Mouse (Mus musculus): ENCODE results near the gene Olfr270. TPM values are rescaled to one million over a fixed set of nuclear protein-coding genes. Genes with fewer than 3 reads are reported as not detected.

Olfr270 gene
- total RNA-seq (2021) = not detected
- long read RNA-seq = 0 reads

DNA sequence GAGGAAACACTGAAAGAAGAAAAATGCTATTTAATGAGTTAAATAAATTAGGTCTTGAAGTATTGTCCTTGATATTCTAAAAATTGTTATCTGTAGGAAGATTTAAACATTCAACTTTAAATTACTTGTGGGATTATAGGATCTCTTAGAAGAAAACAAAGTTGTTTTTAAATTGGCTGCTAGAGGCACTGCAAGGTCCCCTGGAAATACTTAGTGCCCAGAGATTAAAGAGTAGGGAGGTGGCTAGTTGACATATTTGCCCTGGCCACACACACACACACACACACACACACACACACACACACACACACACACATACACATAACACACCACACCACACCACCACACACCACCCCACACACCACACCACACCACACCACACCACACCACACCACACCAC is at the start of gene Olfr270:
Olfr270 (plus strand) TSS at position 301 of the 400 bp plus-strand sequence.
- no peak for DNase-seq (ENCODE audit: low spot score in 2 of 2)

- no peak for DNase-seq (ENCODE audit: low spot score in 2 of 2)
Observed at GRCm38 (mm10) chr4:52916659-52917310, 47.6 kb upstream of the Olfr270 start.

- no peak for DNase-seq (ENCODE audit: low spot score in 2 of 2)
Observed at GRCm38 (mm10) chr4:52917311-52917688, 47.0 kb upstream of the Olfr270 start.

GRCm38 (mm10) chr4:52919078-52919477 is 45.3 kb upstream of the Olfr270 start, which contains the start of gene Olfr272:
Olfr272 (minus strand) TSS chr4:52919178.
- no peak for DNase-seq (ENCODE audit: low spot score in 2 of 2)

DNA sequence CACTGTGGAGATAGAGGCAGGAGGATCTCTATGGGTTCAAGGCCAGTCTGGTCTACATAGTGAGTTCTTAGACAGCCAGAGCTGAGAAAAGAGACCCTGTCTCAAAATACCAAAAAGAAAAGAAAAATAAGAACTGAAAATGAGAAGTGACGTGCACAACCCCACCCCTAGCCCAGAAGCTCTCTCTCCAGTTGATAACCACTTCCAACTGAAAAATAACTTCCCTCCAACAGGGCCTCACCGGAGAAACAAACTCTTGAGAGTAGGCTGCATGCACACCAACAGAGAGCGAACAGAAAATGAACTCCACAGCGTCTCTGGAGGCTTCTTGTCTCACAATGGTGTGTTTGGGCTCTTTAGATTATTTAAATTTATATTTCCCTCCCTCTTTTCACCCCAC is 33.9 kb upstream of the Olfr270 start:
- DNase-seq (ENCODE audit: low spot score in 2 of 2) = no peak

DNA sequence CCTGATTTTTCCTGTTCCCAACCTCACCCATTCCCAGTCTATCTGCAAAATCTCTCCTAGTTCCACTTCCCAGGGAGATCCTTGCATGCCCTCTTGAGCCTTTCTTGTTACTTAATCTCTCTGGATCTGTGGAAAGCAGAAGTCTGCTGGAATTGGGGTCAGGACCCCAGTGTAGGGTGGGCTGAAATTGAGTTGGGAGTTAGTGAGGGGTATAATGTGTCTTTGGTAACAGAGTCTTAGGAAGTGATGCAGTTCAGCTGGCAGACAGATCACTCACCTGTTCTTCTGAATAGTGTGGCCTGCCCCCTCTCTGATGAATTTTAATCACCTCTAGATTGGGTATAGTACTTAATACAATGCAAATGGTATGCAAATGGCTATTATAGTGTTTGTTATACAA is 17.7 kb upstream of the Olfr270 start:
- no peak for DNase-seq (ENCODE audit: low spot score in 2 of 2)

- no peak for DNase-seq (ENCODE audit: low spot score in 2 of 2)
Observed at GRCm38 (mm10) chr4:52949005-52949404, 15.3 kb upstream of the Olfr270 start.

- DNase-seq (ENCODE audit: low spot score in 2 of 2) = peak; percentile 57 to 78
Observed at GRCm38 (mm10) chr4:52958693-52959092, 5.7 kb upstream of the Olfr270 start.

DNA sequence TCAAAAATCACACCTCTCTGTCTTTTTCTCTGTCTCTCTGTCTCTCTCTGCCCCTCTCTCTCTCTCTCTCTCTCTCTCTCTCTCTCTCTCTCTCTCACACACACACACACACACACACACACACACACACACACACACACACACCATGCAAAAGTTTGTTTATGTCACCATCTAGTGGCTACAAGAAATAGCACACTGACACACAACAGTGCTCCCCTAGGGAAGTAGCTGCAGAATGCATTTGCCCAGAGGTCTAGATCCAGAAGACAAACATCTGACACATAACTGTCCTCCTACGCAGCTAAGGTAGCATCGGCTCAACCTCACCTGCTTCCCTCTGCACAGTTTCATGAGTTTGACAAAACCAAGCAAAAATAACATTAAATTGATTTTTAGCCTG is 20.9 kb downstream of the Olfr270 start:
- DNase-seq (ENCODE audit: low spot score in 2 of 2) = peak in 1 of 2 experiments; percentile 32

DNA sequence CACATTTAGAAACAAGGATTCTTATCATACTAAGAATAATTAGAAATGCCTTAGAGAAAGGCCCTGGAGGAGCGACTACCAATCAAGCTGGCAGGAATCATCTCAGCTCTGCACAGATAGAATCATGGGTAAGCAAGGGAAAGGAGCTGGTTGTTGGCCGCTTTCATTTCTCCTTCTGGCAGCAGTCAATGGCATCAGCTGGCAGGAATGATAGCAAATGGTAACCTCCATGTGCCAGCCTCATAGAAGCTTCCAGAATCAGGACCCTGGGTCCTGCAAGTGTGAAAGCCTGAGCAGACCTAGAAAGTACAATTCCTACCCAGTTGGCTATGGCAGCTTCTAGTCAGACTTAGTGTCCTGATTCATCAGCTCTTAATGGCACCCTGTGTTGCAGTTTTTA is 21.9 kb downstream of the Olfr270 start:
- DNase-seq (ENCODE audit: low spot score in 2 of 2) = no peak

- no peak for DNase-seq (ENCODE audit: low spot score in 2 of 2)
Observed at GRCm38 (mm10) chr4:52989248-52989647, 24.9 kb downstream of the Olfr270 start, which contains the start of gene Nipsnap3a. Nipsnap3a (plus strand) TSS chr4:52989272.

DNA sequence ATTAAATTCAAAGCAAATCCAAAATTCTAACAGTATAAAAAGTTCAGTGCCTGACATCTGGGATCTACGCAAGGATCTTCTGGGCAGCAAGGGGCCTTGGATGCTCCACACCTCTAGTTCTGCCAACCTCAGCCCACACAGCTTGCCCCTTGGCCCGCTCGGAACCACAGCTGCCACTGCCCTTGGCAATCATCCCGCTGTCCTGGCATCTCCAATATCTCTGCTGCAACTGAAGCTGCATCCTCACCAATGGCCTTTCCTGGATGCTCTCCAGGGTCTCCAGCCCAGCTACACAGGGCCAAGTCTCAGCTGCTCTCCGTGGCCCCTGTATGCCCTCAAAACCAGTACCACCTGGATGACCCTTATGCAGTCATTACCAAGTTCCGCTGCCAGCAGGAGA is 35.1 kb downstream of the Olfr270 start:
- DNase-seq (ENCODE audit: low spot score in 2 of 2) = no peak

DNA sequence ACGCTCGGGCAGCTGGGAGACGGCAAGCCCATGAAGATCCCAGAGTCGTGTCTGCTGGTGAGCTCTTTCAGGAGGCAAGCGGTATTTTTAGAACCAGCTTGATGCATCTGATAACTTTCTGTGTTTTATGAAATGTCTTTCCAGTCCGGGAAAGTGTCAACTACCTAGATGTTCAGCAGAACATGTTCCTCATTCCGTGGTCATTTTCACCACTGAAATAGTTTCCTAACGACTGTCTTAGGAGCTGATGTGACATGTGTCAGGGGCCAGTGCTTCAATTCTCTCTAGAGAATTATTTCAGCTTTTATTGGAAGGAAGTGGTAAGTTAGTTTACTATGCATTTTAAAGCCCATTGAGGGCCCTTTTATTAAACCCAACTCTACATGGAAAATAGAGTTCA is 35.8 kb downstream of the Olfr270 start:
- DNase-seq (ENCODE audit: low spot score in 2 of 2) = no peak

GRCm38 (mm10) chr4:53009183-53009582 is 44.8 kb downstream of the Olfr270 start:
- DNase-seq (ENCODE audit: low spot score in 2 of 2) = no peak

- DNase-seq (ENCODE audit: low spot score in 2 of 2) = no peak
Observed at GRCm38 (mm10) chr4:53009871-53010270, 45.5 kb downstream of the Olfr270 start.

GRCm38 (mm10) chr4:53011732-53012361 is 47.5 kb downstream of the Olfr270 start, which contains the start of gene Nipsnap3b:
Nipsnap3b (plus strand) TSS chr4:53011880.
- peak; percentile 91 to 96 for DNase-seq (ENCODE audit: low spot score in 2 of 2)

- no peak for DNase-seq (ENCODE audit: low spot score in 2 of 2)
Observed at GRCm38 (mm10) chr4:53014421-53014820, 50.1 kb downstream of the Olfr270 start.

- no peak for DNase-seq (ENCODE audit: low spot score in 2 of 2)
Observed at GRCm38 (mm10) chr4:53015024-53015423, 50.7 kb downstream of the Olfr270 start.

DNA sequence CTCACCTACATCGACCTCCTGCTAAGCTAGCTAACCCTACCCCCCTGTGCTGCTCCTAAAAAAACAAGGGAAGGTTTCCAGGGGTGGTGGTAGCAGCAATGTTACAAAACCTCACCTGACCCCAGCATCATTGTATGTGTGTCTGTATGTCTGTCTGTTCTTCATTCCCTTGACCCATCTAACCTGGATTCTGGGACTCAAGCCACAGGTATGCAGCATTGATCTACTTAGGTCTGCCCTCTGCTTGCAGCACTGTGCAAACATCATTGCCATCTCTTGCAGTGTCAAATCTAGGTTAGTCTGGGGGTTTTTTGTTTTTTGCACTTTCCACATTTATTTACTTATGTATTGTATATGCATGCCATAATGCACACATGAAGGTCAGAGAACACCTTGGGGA is 54.0 kb downstream of the Olfr270 start:
- no peak for DNase-seq (ENCODE audit: low spot score in 2 of 2)

All from layer of hippocampus, adult 18-20 months (tissue).